Mouse (Mus musculus) layer of hippocampus, postnatal 25 days (tissue): ENCODE measurements around the gene Lrrc26. TPM values are rescaled to one million over a fixed set of nuclear protein-coding genes. Genes with fewer than 3 reads are reported as not detected.
"Not testable (repeated sequence)": the region's sequence is repeated elsewhere in the genome, so short reads cannot be mapped to it uniquely, and the experiment has no call there.

Experiments
- DNase-seq, 2 experiments: peaks; one replicate each; pipeline ENCODE4 v3.0.0; 2022; ENCODE audit warnings: mixed read lengths in 2 of 2, low spot score in 1 of 2; ENCODE audit errors: extremely low spot score in 1 of 2
- total RNA-seq, 2 experiments: library from RNA; stranded (reverse); gene quantifications; 2 replicates each; pipeline ENCODE4 v1.2.3; 2021

Gene Lrrc26
- not detected for total RNA-seq

- no peak for DNase-seq
Measured at GRCm38 (mm10) chr2:25289651-25290050, at the start of gene Lrrc26. Gene Lrrc26 (plus strand): TSS chr2:25289915.

DNA sequence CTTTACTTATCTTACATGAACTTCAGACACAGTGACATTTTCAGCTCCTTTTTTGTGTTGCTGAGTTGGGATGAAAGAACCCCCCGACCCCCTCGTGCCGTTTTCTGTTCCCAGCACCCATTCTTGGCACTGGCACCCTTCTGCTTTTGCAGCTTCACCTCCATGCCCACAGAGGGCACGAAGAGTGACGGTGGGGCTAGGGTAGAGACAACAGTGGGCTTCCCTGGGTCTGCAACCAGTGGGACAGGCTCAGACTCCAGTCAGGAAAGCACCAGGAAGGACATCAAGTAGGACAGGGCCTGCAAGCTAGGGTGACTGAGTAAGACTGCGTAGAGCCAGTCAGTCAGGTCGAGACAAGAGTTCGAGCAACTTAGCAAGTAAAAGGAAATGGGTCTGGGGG is 49.4 kb upstream of the Lrrc26 start:
- no peak for DNase-seq

DNA sequence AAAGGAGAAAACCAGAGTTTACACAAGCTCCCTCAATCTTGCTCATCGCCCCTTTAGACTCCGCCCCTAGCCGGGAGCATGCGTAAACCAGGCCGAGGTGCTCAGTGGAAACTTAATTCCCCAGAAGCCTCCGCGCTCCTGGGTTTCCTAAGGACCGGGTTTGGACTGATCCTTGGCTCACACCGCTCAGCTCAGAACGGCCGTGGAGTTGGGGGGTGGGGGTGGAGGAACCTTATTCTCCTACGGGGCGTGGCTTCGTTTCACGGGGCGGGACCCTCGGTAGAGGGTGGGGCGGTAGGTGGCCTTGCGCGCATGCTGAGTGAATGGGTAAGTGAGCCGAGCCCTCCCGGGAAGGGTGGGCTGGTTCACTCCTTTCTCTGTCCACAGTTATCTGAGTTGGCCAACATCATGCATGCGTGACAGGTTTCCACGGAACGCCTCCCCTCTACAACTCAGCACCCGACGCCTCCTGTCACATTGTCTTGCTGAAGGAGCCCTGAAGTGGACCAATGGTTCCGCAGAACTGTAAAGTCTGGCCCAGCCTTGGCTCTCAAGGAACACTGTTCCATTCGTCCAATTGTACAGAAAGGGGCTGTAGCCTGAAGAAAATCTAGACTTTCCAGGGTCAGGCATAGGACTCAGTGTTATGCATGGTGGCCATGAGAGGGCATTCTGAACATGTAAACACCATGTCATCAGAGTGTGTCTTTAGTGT is 48.8 kb upstream of the Lrrc26 start:
- DNase-seq = peak; percentile 36 to 46

DNA sequence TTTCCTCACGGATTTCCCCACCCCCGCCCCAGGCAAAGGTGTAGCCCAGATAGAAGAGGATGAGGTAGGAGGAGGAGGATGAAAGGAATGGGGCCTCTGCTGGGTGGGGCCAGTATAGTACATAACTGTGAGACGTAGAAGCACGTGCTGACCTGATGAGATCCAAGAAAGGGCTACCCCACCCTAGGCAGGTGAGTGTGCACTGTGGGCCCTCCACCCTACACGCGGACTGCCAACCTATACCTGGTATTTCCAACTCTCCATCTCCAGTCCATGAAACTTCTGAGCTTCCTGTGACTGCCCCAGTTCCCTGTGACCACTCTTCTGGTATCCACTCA is 48.3 kb upstream of the Lrrc26 start:
- DNase-seq = no peak

GRCm38 (mm10) chr2:25242101-25242506 is 47.6 kb upstream of the Lrrc26 start, which contains the start of the genes Rnf208 and Cysrt1:
Gene Rnf208 (plus strand): TSS chr2:25242255.
Gene Cysrt1 (minus strand): TSS chr2:25242452.
- peak in 1 of 2 experiments; percentile 44 for DNase-seq

DNA sequence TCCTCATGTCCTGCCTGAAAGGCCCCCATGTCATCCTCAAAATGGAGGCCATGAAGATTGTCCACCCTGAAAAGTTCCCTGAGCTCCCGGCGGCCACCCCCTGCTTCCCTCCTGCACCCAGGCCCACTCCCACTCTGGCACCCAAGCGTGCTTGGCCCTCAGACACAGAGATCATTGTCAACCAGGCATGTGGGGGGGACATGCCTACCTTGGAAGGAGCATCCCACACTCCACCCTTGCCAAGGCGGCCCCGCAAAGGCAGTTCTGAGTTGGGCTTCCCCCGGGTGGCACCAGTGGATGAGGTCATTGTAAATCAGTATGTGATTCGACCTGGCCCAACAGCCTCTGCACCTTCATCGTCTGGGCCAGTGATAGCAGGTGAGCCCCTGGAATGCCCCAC is 46.4 kb upstream of the Lrrc26 start:
- no peak for DNase-seq

DNA sequence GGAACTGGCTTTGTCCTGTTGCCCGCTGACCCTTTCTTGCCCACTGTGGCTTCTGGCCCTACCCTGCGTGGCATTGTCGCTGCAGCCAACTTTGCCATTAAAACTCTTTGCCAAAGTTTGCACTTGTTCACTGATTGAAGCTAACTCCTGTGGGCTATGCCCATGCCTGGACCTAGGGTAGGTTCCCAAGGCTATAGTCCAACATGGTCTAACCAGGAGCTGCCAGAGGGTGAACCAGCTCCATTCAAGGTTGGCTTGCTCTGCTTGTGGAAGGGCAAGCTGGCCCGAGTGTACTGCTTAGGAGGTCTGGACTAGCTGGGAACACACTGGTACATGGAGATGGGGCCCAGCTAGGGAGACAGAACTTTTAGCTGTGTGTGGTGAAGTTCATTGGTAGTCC is 45.6 kb upstream of the Lrrc26 start:
- no peak for DNase-seq

DNA sequence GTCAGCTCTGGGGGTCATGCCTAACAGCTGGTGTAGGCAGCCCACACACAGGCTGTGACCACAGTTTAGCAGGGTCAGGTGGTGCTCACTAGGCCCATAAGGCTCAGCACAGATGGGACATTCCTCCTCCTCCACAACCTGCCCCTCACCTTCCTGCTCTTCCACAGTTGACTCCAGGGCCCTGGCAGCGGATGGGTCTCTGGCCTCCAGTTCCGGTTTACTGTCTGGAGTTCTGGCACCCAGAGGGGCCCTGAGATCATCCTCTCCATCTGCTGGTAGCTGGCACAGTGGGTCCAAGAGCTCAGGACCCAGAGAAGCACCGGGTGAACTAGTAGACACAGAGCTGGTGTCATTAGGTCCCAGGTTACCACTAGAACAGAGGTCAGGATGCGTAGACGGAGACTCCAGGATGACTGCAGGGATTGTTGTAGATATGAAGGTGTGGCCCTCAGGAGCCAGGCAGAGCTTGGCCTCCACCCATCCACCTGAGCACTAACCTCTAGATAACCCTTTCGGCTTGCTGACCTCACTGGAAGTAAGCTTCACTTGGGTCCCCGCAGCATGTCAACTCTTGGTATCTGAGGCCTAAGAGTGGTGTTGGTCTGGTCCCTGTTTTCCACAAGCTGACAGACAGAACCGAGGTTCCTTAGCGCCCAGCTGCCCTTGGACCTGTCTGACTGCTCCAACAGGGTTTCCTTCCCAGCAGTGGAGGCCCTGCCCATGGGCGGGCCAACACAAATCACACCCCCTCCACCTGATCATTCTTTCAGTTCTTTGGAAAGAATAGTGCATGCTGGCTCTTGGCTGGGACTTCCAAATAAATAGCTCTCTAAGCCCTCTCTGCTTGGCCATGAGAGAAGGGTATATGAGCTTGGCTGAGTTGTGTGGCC is 43.3 kb upstream of the Lrrc26 start, which contains the start of gene AL732309.1:
Gene AL732309.1, minus strand, starts transcription at position 681 of the 890 bp plus-strand sequence.
- DNase-seq = no peak

- no peak for DNase-seq
Measured at GRCm38 (mm10) chr2:25252331-25252730, 37.4 kb upstream of the Lrrc26 start.

- peak; percentile 84 to 90 for DNase-seq
Measured at GRCm38 (mm10) chr2:25255284-25255779, 34.4 kb upstream of the Lrrc26 start, which contains the start of gene Tmem203. Gene Tmem203 (plus strand): TSS chr2:25255439.

DNA sequence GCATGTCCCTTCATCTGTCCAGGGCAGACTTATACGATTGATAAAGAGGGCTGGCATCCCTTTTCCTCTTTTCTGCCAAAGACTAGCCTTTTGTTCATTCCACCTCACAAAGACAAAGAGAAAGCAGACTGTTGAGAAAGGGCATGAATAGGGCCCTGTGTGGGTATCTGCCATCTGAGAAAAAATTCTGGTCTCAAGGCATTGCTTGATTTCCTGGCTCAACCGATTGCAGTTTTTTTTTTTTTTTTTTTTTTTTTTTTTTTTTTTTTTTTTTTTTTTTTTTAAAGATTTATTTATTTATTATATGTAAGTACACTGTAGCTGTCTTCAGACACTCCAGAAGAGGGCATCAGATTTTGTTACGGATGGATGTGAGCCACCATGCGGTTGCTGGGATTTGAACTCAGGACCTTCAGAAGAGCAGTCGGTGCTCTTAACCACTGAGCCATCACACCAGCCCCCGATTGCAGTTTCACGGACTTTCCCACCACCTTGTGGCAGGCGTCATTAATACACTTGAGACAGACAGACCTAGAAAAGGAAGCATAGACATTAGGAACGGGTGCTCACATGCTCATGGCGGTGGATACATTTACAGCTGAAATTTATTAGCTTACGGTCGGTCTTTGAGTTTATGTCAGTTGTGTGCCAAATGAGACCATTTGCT is 33.1 kb upstream of the Lrrc26 start:
- DNase-seq = peak in 1 of 2 experiments; percentile 48

DNA sequence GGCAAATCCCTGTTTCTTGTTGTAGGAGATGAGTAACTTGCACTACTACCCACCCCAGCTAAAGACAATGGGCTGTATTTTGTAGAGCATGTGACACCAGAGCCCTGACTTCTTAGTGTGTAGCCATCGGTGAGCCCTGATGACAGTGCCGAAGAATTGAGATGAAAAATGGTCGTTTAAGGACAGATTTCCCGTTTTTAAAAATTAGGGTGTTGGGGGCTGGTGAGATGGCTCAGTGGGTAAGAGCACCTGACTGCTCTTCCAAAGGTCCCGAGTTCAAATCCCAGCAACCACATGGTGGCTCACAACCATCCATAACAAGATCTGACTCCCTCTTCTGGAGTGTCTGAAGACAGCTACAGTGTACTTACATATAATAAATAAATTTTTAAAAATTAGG is 32.5 kb upstream of the Lrrc26 start:
- DNase-seq = not testable (repeated sequence)

- DNase-seq = no peak
Measured at GRCm38 (mm10) chr2:25258887-25259286, 30.8 kb upstream of the Lrrc26 start.

- no peak for DNase-seq
Measured at GRCm38 (mm10) chr2:25261870-25262269, 27.8 kb upstream of the Lrrc26 start.

DNA sequence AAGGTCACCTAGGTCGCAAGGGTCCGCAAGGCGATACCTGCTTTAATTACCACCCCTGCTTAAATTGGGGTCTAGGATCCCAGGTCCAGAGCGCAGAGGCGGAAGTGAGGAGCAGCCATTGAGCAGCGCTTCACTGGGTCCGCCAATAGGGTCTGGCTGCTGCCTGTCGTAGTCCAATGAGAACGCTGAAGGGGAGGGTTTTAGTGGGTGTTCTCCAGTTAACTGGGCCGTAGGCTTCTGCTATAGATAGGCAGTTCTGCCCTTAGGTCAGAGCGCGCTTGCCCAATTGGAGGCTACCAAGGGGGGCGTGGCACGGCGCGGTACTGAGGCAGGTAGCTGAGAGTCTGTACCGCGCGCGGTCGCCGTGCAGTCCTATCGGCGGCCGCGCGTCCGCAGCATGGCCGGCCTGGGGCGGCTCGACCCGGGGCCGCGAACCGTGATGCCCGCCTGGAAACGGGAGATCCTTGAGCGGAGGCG is 27.4 kb upstream of the Lrrc26 start, which contains the start of gene Tprn:
Gene Tprn, plus strand, starts transcription at position 328 of the 477 bp plus-strand sequence.
- DNase-seq = peak; percentile 68 to 78

DNA sequence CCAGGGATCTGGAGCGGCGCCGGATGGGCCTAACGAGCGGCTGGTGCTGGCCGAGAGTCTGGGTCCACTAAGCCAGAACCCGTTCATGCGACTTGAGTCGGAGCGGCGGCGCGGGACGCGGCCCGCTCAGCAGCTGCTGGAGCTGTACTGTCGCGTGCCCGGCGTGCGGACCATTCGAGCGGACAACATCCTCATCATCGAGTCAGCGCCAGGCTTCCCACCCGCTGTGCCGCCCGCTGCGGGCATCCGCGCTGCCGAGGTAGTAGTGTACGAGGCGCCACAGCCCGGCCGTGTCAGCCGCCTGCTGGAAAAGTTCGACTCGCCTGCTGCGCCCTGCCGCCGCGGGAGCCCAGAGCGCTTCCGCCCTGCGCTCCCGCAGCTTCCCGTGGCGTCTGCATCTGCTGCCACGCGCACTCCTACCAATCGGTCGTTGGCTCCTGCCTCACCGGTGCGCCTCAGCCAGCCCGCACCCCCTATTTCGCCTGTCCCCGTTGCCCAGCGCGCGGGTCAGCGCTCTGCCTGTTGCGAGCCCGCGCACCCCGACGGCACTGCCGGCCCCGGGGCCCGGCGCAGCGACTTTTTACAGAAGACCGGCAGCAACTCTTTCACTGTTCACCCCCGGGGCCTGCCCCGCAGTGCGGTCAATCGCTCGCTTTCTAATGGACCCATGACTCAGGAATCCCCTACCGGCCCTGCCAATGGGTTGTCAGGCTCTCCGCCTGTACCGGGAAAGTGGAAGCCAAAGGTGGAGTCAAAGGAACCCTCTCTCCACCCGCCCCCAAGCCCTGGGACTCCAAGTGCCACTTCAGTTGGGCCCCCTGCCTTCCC is 26.7 kb upstream of the Lrrc26 start:
- DNase-seq = no peak

DNA sequence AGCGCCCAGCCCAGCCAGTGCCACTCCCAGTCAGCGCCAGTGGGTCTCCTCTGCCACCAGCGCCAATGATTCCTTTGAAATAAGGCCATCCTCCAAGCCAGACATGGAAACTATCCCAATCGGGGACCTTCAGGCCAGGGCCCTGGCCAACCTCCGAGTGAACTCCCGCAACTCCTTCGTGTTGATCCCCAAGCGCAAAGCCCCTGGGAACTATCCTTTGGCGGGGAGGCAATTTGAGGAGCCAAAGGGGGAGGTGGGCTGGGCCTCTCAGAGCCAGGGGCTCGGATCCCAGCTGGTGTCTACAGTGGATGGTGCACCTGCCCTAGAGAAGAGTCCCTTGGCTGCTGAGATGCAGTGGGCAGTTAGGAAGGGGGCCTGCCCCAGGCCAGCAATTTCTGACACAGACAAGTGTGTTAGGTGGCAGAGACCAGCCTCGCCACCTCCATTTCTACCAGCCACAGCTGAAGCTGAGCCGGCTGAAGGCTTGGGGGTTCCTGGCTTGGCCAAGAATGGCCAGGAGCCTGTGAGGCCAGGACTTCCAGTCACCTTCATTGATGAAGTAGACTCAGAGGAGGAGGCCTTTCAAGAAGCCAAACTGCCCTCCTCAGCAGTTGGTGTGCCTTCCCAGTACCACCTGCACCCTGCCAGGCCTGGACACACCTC is 26.0 kb upstream of the Lrrc26 start:
- no peak for DNase-seq

DNA sequence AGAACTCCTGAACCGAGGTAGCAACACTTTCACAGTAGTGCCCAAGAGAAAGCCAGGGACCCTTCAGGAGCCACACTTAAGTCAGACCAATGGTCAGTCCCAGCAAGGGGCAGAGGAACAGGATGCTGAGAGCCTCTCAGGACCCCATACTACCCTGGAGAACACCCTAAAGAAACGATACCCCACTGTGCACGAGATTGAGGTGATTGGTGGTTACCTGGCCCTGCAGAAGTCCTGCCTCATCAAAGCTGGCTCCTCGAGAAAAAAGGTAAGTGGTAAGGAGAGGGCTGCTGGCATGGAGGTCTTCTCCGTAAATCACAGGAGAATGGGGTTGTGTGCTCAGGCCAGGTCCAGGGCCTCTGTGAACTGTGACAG is 25.4 kb upstream of the Lrrc26 start:
- no peak for DNase-seq

GRCm38 (mm10) chr2:25264851-25265250 is 24.9 kb upstream of the Lrrc26 start:
- DNase-seq = no peak
